Mouse (Mus musculus): ENCODE measurements around the gene Dnttip2.

The Dnttip2 gene

DNA sequence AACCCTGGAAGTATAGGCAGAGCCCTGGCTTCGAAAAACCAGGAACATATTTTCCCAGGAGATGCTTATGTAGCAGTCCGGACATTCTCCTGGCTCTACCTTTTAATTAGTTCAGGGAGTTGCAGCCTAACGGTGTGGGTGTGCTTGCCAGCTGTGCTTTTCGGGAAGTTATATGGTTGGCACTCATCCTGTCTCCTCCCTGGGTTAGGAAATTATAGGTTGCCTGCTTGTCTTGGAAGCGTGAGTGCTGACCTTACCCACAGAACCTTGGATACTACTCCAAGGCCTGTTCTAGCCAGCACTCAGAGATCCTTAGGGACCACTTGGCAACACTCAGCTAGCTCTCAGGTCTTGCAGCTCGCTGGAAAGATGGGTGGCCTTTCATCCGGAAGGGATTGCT is 59.7 kb downstream of the Dnttip2 start:
- no peak for DNase-seq

DNA sequence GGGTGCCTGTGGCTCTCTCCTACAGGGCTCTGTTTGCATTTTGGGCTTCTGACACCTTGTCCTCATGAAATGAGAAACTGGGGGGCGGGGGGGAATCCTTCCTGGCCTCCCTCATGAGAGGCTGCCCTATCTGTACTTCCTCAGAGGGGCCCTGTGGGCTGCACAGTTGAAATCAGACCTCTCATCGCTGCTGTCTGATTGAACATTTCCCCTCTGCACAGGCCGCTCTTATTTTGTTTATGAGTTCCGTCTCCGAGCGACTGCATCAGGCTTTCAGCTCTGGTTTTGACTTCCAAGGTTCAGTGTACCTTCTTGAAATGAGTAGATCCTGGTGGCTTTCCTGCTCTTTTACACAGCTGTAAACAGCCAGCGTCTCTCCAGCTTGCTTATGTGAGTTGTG is 60.2 kb downstream of the Dnttip2 start:
- DNase-seq: no peak

Measured in kidney, adult 18-20 months (tissue).